Mouse (Mus musculus) kidney, adult 2 months (tissue): ENCODE results near the gene Olfr480. TPM values are rescaled to one million over a fixed set of nuclear protein-coding genes. Genes with fewer than 3 reads are reported as not detected.

ENCODE experiments used
- DNase-seq: peaks from one replicate; pipeline ENCODE4 v3.0.0; 2021
- H3K27ac ChIP-seq: fragments of 200-500 bp; 2 replicates; pipeline ENCODE4 v1.5.1; 2012; ENCODE audit warnings: low read depth, low read length, control low read depth, inconsistent platforms; ENCODE audit not compliant: insufficient read depth
- H3K27me3 ChIP-seq: fragments of 200-500 bp; replicated peaks from 2 replicates; pipeline ENCODE4 v1.6.1; 2012; ENCODE audit warnings: mild to moderate bottlenecking, moderate library complexity, low read length, inconsistent platforms; ENCODE audit not compliant: control insufficient read depth, insufficient read depth
- H3K36me3 ChIP-seq: fragments of 200-500 bp; 2 replicates; pipeline ENCODE4 v1.6.1; 2012; ENCODE audit warnings: mild to moderate bottlenecking, moderate library complexity, low read length, inconsistent platforms; ENCODE audit not compliant: control insufficient read depth, insufficient read depth
- H3K4me1 ChIP-seq: fragments of 200-500 bp; 2 replicates; pipeline ENCODE4 v1.6.1; 2011; ENCODE audit warnings: low read length; ENCODE audit not compliant: control insufficient read depth, insufficient read depth
- H3K4me3 ChIP-seq: fragments of 200-500 bp; 2 replicates; pipeline ENCODE4 v1.5.1; 2011; ENCODE audit warnings: mild to moderate bottlenecking, low read depth, low read length, control low read depth; ENCODE audit not compliant: insufficient read depth
- CTCF ChIP-seq: fragments of 200-500 bp; conservative IDR thresholded peaks from 2 replicates; pipeline ENCODE4 v1.5.1; 2011; ENCODE audit warnings: low read depth, mild to moderate bottlenecking, control low read depth, low read length, moderate library complexity, mixed read lengths; ENCODE audit not compliant: insufficient read depth, insufficient read length
- POLR2A ChIP-seq: fragments of 200-500 bp; IDR thresholded peaks from one replicate; pipeline ENCODE4 v1.6.1; 2011; ENCODE audit warnings: low read depth, low read length, control low read depth
- WGBS: fragments of 180-500 bp; shearing (Covaris S2); methylation state at CpG from one replicate; pipeline ENCODE4 v1.1.7; 2018; 5-methylcytosine and 5-hydroxymethylcytosine counted together
- polyA plus RNA-seq: library from polyadenylated mRNA; depleted of rRNA; stranded (reverse); fragments of >200 nt; gene quantifications from 2 replicates; pipeline ENCODE4 v1.2.3, GENCODE M21; 2012; rRNA removed

The Olfr480 gene
- not detected in 2 replicates for polyA plus RNA-seq

GRCm38 (mm10) chr7:108067246-108067645 is at the start of gene Olfr480:
Olfr480 (minus strand) TSS chr7:108067346.
- WGBS, result 78% methylated on average over 1 of the region's 1 CpGs
- H3K36me3 ChIP-seq, result no peaks in the 10 kb centered on the region
- H3K4me3 ChIP-seq, result no peak within 1 kb of the TSS
- H3K27ac ChIP-seq, result no peak within 1 kb of the TSS
- TF ChIP-seq POLR2A (no peak), CTCF (no peak)
- no peaks in the 10 kb centered on the region for H3K27me3 ChIP-seq
- no peaks in the 10 kb centered on the region for H3K4me1 ChIP-seq
- no peak for DNase-seq

- Histone ChIP-seq H3K36me3 (no peaks in the 10 kb centered on the region), H3K27me3 (no peaks in the 10 kb centered on the region), H3K27ac (no peak within 1 kb of the TSS), H3K4me1 (no peaks in the 10 kb centered on the region), H3K4me3 (no peak within 1 kb of the TSS)
- WGBS, result 86% methylated on average over 1 of the region's 1 CpGs
- no peak for TF ChIP-seq CTCF
- no peak for TF ChIP-seq POLR2A
- no peak for DNase-seq
Measured at GRCm38 (mm10) chr7:108100549-108100948, 33.4 kb upstream of the Olfr480 start, which contains the start of gene Olfr483. Olfr483 (plus strand) TSS chr7:108100849.

- Histone ChIP-seq H3K4me1 (no peaks in the 10 kb centered on the region), H3K27ac (no peak within 1 kb of the TSS), H3K4me3 (no peak within 1 kb of the TSS), H3K27me3 (no peaks in the 10 kb centered on the region), H3K36me3 (no peaks in the 10 kb centered on the region)
- DNase-seq, result no peak
- 65% methylated on average over 1 of the region's 1 CpGs for WGBS
- TF ChIP-seq CTCF (no peak), POLR2A (no peak)
Measured at GRCm38 (mm10) chr7:108097486-108097885, 30.3 kb upstream of the Olfr480 start, which contains the start of gene Olfr482. Olfr482 (minus strand) TSS chr7:108097586.

GRCm38 (mm10) chr7:108079555-108079954 is 12.4 kb upstream of the Olfr480 start, which contains the start of gene Olfr481:
Olfr481 (plus strand) TSS chr7:108079855.
- no peaks in the 10 kb centered on the region for H3K27me3 ChIP-seq
- no peak within 1 kb of the TSS for H3K4me3 ChIP-seq
- H3K36me3 ChIP-seq, result no peaks in the 10 kb centered on the region
- no peaks in the 10 kb centered on the region for H3K4me1 ChIP-seq
- H3K27ac ChIP-seq, result no peak within 1 kb of the TSS
- TF ChIP-seq CTCF (no peak), POLR2A (no peak)
- no peak for DNase-seq

- DNase-seq, result no peak
- Histone ChIP-seq H3K36me3 (no peaks in the 10 kb centered on the region), H3K4me1 (no peaks in the 10 kb centered on the region), H3K27me3 (no peaks in the 10 kb centered on the region), H3K4me3 (no peak within 1 kb of the TSS), H3K27ac (no peak within 1 kb of the TSS)
- 89% methylated on average over 2 of the region's 2 CpGs for WGBS
- no peak for TF ChIP-seq POLR2A
- no peak for TF ChIP-seq CTCF
Measured at GRCm38 (mm10) chr7:108050393-108050792, 16.8 kb downstream of the Olfr480 start, which contains the start of gene Olfr479. Olfr479 (plus strand) TSS chr7:108050693.

- no peak for DNase-seq
- H3K4me1 ChIP-seq, result no peaks in the 10 kb centered on the region
- TF ChIP-seq CTCF (no peak), POLR2A (no peak)
- no peaks in the 10 kb centered on the region for H3K27me3 ChIP-seq
- WGBS, result 70% methylated on average over 3 of the region's 3 CpGs
- no peaks in the 10 kb centered on the region for H3K36me3 ChIP-seq
- no peak within 1 kb of the TSS for H3K27ac ChIP-seq
- no peak within 1 kb of the TSS for H3K4me3 ChIP-seq
Measured at GRCm38 (mm10) chr7:108033889-108034288, 33.3 kb downstream of the Olfr480 start, which contains the start of gene Olfr478. Olfr478 (minus strand) TSS chr7:108033989.

Other genes with a start within 250 kb of the Olfr480 start
- gene Olfr469, start 241.8 kb downstream of the Olfr480 start, polyA plus RNA-seq, result not detected in 2 replicates
- gene Olfr470, start 219.9 kb downstream of the Olfr480 start, polyA plus RNA-seq, result not detected in 2 replicates
- gene Olfr472, start 169.4 kb downstream of the Olfr480 start, polyA plus RNA-seq, result not detected in 2 replicates
- not detected in 2 replicates for gene Olfr473, start 136.9 kb downstream of the Olfr480 start, polyA plus RNA-seq
- not detected in 2 replicates for gene Olfr474, start 112.7 kb downstream of the Olfr480 start, polyA plus RNA-seq
- not detected in 2 replicates for gene Olfr476, start 102.5 kb downstream of the Olfr480 start, polyA plus RNA-seq
- not detected in 2 replicates for gene Olfr477, start 80.7 kb downstream of the Olfr480 start, polyA plus RNA-seq
- not detected in 2 replicates for gene Olfr478, start 33.4 kb downstream of the Olfr480 start, polyA plus RNA-seq
- gene Olfr479, start 16.7 kb downstream of the Olfr480 start, polyA plus RNA-seq, result not detected in 2 replicates
- gene Olfr481, start 12.5 kb upstream of the Olfr480 start, polyA plus RNA-seq, result not detected in 2 replicates
- gene Olfr482, start 30.2 kb upstream of the Olfr480 start, polyA plus RNA-seq, result 0.03 TPM in 1 of 2 replicates, not detected in the other
- not detected in 2 replicates for gene Olfr483, start 33.5 kb upstream of the Olfr480 start, polyA plus RNA-seq
- not detected in 2 replicates for gene Olfr484, start 60.1 kb upstream of the Olfr480 start, polyA plus RNA-seq
- not detected in 2 replicates for gene Olfr485, start 92.5 kb upstream of the Olfr480 start, polyA plus RNA-seq
- not detected in 2 replicates for gene Olfr486, start 105.4 kb upstream of the Olfr480 start, polyA plus RNA-seq
- gene Olfr487, start 147.3 kb upstream of the Olfr480 start, polyA plus RNA-seq, result not detected in 2 replicates
- gene Olfr488, start 191.0 kb upstream of the Olfr480 start, polyA plus RNA-seq, result not detected in 2 replicates
- not detected in 2 replicates for gene Olfr490, start 221.6 kb upstream of the Olfr480 start, polyA plus RNA-seq
- gene Olfr491, start 246.1 kb upstream of the Olfr480 start, polyA plus RNA-seq, result not detected in 2 replicates